Mouse (Mus musculus): ENCODE measurements at regions not wholly inside any gene's neighbourhood (a gene's known extent, or its start where the extent isn't known, plus 50 kb on each side); places are given as distances from the start of the nearest gene placed in this dataset.

GRCm38 (mm10) chr11:17324651-17325050 lies 67.3 kb downstream of the C1d start:
- no peak for DNase-seq (ENCODE audit: low spot score in 2 of 2)
- intact Hi-C loops (cut with DNase I), result no loop called here

DNA sequence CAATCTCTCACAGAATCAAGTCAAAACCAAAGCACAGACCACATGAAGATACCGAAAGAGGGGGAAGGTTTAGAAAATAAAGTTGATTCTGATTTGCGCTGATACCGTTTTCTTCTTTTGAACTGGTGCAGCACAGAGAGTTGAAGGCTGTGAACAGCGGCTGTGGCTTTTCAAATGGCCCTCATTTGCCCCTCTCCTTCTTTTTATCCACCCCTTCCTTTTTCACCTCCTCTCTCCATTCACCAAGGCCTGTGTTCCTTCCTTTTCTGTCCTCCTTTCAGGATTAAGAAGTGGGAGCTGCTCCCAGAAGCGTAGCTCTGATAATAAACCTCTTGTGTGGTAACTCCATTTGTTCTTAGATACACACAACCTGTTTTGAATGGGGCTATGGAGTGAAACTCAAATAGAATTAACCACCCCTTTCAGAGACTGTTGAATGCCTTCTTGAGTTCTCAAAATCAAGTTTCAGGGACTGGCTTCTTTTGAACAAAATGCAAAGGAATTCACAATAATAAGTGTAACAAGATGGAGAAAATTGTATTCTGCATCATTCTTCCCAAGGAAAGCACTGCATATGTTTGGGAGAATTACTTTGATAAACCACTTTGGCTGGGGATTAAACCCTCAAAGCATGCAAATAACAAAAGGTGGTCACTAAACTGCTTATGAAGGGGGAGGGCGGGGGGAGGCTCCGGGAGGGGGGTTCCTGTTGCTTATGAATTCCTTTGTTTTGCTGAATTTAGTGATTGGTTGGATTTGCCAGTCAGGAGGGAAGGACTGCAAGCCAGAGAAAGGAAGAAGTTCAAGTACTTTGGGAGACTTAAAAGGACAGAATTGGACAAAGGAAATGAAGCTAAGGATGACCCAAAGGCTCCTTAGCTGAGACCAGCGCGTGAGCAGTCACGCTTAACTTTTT lies 68.6 kb downstream of the C1d start:
- intact Hi-C loops (cut with DNase I), result no loop called here

DNA sequence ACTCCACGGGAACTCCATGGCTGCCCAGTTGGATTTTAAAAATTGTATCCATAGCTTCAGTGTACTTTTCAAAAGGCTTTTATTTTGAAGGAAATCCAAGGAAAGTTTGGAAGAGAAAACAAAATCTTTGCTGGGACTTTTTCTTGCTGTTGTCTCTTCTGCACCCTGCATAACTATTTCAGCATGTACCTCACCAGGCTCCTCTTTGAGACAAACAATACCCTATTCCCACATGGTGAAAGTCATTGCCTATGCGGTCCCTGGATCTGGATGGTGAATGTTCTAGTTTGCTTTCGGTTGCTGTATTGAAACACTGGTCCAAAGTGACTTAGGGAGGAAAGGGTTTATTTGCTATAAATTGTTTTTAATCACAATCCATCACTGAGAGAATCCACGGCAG lies 69.3 kb downstream of the C1d start:
- intact Hi-C loops (cut with DNase I), result no loop called here
- DNase-seq (ENCODE audit: low spot score in 2 of 2), result no peak

More for the DNA sequence above, 68.6 kb downstream of the C1d start:
- no peak for DNase-seq (ENCODE audit: low spot score in 2 of 2)

- DNase-seq (ENCODE audit: low spot score in 2 of 2), result peak in 1 of 2 experiments; percentile 3
- intact Hi-C loops (cut with DNase I), result no loop called here
These were observed 94.1 kb downstream of the C1d start for GRCm38 (mm10) chr11:17351476-17351875.

DNA sequence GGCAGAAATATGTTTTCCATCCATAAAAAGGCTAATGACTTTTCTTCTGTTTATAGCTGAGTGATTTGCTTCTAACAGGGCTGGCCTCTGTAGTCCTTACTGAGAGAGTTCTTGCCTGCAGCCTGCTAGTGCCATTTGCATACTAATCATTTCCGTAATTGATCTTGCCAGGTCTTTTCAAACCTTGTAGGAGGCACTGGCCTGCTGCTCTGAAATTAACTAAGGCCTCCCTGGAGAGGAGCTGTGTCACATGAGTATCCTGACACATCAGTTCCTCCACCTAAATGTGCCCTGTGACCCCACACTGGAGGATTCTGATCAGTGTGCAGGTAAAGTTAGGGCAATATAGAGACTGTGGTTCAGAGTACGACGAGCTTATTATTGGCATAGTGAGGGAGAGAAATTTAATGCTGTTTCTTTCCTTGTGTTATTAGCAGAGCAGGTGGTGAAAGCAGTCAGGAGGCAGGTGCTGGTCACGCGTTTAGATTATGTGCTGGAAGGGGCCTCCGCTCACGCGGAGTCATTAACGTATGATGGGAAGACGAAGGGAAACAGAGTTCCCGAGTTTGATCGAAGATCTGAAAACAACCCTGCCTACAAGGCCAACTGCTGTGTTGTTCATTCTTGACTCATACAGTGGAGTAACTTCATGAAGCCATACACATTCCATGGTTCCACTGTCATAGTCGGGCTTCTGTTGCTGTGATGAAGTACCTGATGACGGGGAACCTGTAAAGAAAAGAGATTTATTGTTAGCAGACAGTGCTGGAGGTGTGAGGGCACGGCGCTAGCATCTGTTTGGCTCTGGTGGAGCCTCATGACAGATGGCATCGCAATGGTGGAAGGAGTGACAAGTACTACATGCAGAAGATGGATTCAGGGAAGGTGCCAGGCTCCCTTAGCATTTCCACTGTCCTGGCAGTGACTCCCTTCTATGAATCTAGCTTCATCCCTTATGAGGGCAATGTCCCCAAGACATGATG lies 95.1 kb downstream of the C1d start:
- peak; percentile 1 to 17 for DNase-seq (ENCODE audit: low spot score in 2 of 2)
- intact Hi-C loops (cut with DNase I), result no loop called here

DNA sequence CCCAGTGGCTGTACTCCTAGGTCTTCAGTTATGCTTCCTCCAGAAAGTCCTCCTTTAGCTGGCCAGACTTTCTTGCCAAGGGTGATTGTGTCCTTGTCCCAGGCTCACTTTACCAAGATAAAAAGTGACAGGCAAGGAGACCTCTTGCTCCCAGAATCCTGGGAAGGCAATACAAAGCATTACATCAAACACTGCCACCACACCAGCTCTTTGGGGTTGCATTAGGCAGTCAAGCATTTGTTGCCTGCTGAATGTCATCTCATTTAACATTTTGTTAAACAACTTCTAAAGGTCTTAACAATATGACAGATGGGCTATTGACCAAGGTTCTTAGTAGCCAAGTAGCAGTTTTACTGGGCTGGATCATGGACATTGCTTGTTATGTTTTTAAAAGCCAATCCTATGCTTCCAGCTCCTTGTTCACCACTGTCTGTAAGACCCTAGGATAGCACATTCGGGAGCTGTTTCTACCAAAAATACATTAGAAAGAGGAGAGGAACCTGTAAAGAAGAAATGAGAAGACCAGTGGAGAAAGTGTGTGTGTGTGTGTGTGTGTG lies 102.4 kb downstream of the C1d start:
- DNase-seq (ENCODE audit: low spot score in 2 of 2), result no peak
- intact Hi-C loops (cut with DNase I), result no loop called here

DNA sequence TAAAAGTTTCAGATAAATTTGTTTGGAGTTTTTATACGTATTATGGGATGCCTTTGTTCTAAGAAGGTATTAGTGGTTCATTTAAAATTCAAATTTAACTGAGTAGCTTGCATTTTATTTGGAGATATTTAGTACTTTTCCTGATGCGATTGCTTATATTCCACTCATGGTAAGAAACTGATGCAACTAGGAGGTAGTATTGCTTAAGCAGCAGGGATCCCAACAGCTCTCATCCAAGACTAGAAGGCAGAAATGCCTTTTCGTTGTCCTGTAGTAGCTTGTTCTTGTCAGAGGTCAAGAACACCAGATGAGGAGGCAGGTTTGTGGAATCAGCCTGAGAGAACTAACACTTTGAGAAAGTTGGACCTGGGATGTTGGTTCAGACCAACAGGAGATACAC lies 120.5 kb downstream of the C1d start:
- no peak for DNase-seq (ENCODE audit: low spot score in 2 of 2)
- intact Hi-C loops (cut with DNase I), result no loop called here

GRCm38 (mm10) chr11:17386756-17387155 lies 129.4 kb downstream of the C1d start:
- DNase-seq (ENCODE audit: low spot score in 2 of 2), result peak; percentile 23 to 88
- intact Hi-C loops (cut with DNase I), result no loop called here

DNA sequence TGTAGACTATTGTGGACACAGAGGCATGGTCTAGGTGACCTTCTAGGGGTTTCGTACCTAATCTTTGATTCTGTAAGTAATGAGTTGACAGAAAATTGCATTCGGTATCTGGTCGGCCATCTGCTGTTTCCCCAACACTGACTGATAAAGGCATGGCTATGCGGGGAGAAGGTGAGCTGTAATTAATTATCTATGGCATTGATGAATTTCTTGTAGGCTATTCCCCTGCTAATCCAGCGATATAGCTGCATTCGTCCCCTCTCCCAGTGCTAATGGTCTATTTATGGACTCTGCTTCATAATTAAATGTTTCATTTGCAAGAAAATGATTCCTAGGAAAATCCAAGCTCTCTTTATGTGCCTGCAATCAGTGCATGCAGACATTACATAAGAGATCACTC lies 136.5 kb downstream of the C1d start:
- intact Hi-C loops (cut with DNase I), result no loop called here
- no peak for DNase-seq (ENCODE audit: low spot score in 2 of 2)

- intact Hi-C loops (cut with DNase I), result no loop called here
- DNase-seq (ENCODE audit: low spot score in 2 of 2), result no peak
These were observed 157.2 kb downstream of the C1d start for GRCm38 (mm10) chr11:17414531-17414930.

DNA sequence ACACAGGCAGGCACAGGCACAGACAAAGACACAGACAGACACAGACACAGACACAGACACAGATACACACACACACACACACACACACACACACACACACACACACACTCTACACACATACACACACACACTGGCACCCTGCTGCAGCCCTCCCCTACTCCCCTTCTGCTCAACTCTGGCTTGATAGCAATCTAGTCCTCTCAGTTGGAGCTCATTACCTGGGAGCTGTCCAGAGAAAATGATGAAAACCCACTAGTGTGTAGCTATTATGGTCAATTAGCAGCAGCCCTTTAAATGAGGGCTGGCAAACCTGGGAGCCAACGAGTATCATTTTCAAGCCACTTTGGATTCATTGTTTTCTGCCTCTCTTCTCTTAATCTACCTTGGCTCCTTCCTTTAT lies 157.8 kb downstream of the C1d start:
- DNase-seq (ENCODE audit: low spot score in 2 of 2), result no peak
- intact Hi-C loops (cut with DNase I), result no loop called here

DNA sequence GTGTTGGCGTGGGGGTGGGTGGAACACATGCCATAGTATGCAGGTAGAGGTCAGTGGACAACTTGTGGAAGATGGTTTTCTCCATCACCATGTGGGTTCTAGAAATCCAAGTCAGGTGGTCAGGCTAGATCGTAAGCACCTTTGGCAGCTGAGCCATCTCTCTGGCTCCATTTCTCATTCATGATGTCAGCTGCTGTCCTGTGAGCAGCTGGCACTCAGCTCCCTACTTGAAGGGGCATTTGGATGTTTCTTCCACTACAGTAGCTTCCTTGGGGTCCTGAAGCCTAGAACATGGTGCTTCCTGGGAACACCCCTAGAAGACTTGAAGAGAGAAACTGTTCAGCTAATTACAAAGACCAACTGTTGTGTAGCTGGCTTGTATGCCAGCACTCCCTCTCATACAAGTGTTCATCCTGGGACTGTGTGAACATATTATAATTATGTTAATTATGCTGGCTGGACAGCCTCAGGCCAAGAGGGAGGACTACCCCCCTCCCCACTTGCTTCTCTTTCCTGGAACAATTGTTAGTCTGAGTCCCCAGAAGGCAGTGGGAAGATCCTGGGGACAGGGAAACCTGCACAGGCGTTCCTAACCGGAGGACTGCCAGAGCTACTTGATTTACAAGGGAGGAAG lies 160.4 kb downstream of the C1d start:
- intact Hi-C loops (cut with DNase I), result no loop called here
- no peak for DNase-seq (ENCODE audit: low spot score in 2 of 2)

DNA sequence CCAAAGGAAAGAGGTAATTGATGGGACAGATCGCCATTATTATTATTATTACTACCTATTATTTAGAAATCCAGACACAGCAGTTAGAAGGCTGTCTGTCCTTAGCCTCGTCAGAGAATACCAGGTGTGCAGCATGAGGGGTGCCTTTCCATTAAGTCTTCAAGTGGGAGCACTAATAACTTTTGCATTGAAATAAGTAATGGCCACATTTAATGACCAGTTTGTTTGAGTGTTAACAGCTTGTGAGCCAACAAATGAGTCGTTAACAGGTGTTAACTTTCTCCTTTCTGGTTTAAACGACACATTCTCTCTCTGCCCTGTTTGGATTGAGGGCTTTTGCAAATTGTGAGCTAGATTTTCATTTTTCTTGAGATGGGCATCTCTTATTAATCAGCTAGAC lies 184.8 kb downstream of the C1d start:
- intact Hi-C loops (cut with DNase I), result no loop called here
- no peak for DNase-seq (ENCODE audit: low spot score in 2 of 2)

DNA sequence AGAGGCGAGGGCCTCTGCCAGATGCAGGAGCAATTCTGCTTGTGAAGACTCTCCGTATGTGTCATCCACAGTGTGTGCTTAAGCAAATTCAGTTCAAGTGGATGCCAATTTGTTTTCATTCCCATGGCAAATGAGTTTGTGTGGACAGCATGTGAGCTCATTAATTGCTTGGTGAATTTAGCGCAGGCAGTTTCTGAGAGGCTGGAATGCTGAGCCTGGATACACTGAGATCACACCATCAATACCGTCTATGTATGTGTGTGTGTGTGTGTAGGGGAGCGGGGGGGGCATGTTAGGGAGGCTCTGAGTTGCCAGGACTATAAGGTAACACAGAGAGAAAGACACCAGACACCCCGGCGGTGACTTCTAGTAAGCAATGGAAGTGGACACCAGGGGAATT lies 191.9 kb downstream of the C1d start:
- no peak for DNase-seq (ENCODE audit: low spot score in 2 of 2)
- intact Hi-C loops (cut with DNase I), result no loop called here

DNA sequence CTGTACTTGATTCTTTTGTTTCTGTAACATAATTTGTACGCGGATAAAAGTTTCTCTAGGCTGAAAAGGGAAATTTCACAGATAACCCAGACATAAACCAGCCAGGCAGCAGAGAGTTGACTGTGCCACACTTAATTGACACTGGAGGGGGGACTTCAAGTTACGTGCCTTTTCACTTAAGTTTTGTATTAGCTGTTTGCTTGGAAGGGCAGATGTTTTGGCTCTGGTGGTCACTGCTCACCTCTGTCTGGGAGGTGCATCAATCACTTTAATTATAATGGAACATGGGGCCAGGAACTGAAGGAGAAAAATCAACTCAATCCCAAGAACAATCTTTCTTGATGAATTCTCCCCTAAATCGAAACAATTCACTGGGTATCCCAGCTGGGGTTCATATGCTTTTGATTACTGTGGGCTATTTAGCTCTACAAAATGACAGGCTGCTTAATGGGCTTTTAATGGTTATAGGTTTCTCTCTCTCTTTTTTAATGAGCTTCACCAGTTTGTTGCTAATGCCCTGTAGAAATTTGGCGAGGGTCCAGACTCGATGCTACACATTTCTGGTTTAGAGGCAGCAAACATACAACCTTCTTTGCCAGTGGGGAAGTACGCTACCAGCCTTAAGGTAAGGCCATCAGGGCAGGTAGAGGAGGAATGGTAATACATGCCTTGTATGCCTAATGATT lies 193.1 kb downstream of the C1d start:
- intact Hi-C loops (cut with DNase I), result loop anchor here (10.0 kb wide), 1 partner anchor 1574 kb away; no protein-coding TSS in a partner anchor
- DNase-seq (ENCODE audit: low spot score in 2 of 2), result no peak

- no peak for DNase-seq (ENCODE audit: low spot score in 2 of 2)
- intact Hi-C loops (cut with DNase I), result loop anchor here (10.0 kb wide), 1 partner anchor 1573 kb away; no protein-coding TSS in a partner anchor
These were observed 194.1 kb downstream of the C1d start for GRCm38 (mm10) chr11:17451451-17451850.

DNA sequence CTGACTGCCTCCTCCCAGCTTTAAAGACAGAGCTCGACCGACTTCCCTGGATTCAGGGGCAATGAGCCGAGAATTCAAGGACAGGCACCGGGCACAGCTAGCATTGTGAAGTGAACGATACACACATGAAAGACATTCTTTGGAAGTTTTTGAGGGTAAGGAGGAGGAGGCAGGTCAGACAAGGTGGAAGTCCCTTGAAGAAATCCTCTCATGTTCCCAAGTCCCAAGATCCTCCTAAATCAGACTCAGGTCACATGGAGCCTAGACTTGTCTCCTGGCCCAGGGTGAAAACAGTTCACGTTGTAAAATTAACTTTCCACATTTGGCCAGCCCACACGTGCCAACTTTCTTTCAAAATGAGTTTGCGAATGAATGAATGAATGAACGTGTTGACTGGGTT lies 196.2 kb downstream of the C1d start:
- intact Hi-C loops (cut with DNase I), result loop anchor here (10.0 kb wide), 1 partner anchor 1571 kb away; no protein-coding TSS in a partner anchor

GRCm38 (mm10) chr11:17458946-17459345 lies 201.6 kb downstream of the C1d start:
- no peak for DNase-seq (ENCODE audit: low spot score in 2 of 2)
- intact Hi-C loops (cut with DNase I), result loop anchor here (10.0 kb wide), 1 partner anchor 1566 kb away; no protein-coding TSS in a partner anchor

More for the DNA sequence above, 196.2 kb downstream of the C1d start:
- DNase-seq (ENCODE audit: low spot score in 2 of 2), result no peak

Measured in left cerebral cortex, postnatal 25 days (tissue).